Mouse (Mus musculus) adrenal gland, postnatal 14 days (tissue): Measurements from ENCODE around the gene Galnt2. TPM values are rescaled to one million over a fixed set of nuclear protein-coding genes. Genes with fewer than 3 reads are reported as not detected.

Source experiments
- DNase-seq: peaks from one replicate; pipeline ENCODE4 v3.0.0; 2021; ENCODE audit warnings: mixed read lengths
- total RNA-seq: library from RNA; stranded (reverse); gene quantifications from 2 replicates; pipeline ENCODE4 v1.2.3, GENCODE M21; 2021

Gene Galnt2
- total RNA-seq, 1 experiment from 2014 or later: 45.4 TPM

- DNase-seq: no peak
Observed at GRCm38 (mm10) chr8:124329690-124330089, 98.5 kb downstream of the Galnt2 start.

DNA sequence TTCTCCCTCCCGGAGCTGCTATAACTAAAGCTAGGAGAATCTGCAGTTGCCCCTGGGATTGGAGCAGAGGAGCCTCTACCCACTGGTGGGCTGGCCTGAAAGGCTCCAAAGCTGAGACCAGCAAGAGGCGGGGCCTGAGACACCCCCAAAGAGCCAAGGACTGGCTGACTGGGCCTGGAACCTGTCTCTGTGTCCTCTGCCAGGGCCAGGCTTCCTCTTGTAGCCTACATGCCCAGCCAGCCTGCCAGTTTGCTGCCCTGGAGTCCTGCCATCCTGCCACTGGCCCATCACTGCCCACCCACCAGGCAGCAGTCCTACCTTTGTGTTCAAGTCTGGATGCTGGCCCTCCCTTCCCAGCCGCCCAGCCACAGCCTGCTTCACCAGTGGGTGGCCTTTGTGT lies 99.2 kb downstream of the Galnt2 start:
- DNase-seq: peak; percentile 38

GRCm38 (mm10) chr8:124331094-124331493 lies 99.9 kb downstream of the Galnt2 start:
- peak; percentile 53 for DNase-seq

- DNase-seq: no peak
Observed at GRCm38 (mm10) chr8:124331706-124332105, 100.5 kb downstream of the Galnt2 start.

DNA sequence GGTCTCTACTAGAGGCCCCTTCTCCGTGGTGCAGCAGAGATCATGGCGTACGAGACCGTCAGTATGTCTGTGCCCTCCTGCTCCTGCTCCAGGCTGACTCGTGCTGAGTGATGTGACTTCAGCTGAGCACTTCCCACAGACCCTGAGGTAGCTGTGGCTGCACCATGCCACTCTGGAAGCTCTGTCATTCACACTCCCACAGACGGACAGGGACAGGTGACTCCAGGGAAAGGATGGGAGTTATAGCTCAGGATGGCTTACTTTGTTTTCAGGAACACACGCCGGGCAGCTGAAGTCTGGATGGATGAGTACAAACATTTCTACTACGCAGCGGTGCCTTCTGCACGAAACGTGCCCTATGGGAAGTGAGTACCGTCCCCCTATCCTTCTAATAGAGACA lies 105.1 kb downstream of the Galnt2 start:
- DNase-seq: no peak

- no peak for DNase-seq
Observed at GRCm38 (mm10) chr8:124339742-124340141, 108.6 kb downstream of the Galnt2 start.

GRCm38 (mm10) chr8:124340360-124341068 lies 109.3 kb downstream of the Galnt2 start:
- no peak for DNase-seq

- DNase-seq: no peak
Observed at GRCm38 (mm10) chr8:124343151-124343550, 112.0 kb downstream of the Galnt2 start.

DNA sequence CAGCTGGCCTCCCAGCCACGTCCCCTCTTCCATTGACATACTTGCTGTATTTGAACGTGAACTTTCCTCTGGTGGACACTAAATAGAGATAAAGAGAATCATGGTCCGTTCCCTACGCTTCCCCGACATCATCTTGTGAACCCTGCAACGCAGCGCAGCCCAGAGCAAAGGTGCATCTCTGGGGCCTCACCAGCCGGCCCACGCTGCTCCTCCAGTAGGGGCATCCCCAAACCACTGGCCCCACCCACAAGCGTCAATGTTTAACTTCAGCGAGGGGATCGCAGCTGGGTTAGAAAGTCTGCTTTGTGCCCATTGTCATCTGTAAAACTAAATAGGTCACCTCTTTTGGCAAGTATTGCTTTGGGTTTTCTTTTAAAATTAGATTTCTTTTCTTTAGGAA lies 112.8 kb downstream of the Galnt2 start:
- no peak for DNase-seq

GRCm38 (mm10) chr8:124345098-124345497 lies 113.9 kb downstream of the Galnt2 start:
- peak; percentile 19 for DNase-seq

DNA sequence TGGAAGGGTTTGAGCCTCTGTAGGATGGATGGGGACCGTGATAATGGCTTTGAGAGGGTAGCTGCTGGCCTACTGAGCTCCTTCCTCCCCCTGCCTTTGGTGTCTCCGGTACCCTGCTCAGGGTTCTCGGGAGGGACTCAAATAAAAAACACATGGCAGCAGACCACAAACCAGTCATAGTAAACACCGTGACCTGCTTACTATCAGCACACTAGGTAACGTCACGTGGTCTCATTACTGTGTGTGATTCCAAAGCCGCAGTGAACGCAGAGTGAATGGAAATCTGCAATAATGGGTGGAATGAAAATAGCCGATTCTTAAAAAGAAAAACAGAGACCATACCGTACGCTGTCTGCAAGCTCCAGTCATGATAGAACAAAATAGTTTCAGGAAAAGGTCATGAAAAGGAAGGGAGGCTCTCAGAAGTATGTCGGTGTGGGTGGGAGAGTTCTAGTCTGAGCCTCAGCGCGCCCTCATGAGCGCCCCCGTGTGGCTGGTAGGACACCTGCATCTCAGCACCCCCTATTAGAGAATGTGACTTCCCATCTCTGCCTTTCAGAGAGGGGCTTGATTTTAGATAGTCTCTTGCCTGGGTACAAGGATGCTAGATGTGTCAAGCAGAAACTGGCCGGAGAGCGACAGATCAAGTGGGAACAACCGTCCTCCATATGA lies 115.8 kb downstream of the Galnt2 start:
- DNase-seq: peak; percentile 81

- no peak for DNase-seq
Observed at GRCm38 (mm10) chr8:124348087-124348486, 116.9 kb downstream of the Galnt2 start.

DNA sequence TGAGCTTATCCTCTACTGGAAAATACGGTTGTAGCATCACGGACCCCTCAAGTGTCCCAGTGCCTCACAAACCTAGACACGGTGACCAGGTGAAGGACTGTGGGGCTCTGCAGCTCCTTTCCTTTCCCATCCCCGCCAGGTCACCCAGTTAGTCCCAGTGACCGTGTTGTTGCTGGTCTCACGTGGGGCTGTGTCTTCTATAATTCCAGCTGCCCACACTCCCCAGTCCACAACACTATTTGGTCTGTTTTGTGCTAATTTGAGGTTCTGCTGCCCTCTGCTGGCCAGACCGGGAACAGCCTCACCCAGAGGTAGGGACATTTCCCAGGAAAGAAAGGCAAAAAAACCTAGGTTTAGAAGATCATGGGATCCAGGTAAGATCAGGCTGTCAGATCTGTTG lies 118.5 kb downstream of the Galnt2 start:
- peak; percentile 91 for DNase-seq

DNA sequence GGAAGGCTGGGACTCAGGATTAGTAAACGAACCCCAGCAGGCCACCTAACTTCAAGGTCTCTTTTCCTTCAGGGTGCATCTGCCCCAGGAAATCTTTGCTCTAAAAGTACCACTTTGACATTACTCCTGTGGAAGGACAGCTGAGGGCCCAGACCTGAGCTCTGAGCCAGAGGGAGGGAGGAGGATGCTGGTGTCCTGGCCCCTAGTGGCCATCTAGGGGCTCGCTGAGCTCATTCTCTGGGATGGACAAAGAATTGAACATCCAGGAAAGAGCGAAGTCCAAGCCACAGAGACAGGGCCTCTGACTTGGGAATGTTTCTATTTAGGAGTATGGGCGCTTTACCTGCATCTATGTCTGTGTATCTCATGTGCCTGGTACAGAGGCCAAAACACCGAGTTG lies 120.4 kb downstream of the Galnt2 start:
- no peak for DNase-seq

GRCm38 (mm10) chr8:124360911-124361310 lies 129.7 kb downstream of the Galnt2 start:
- no peak for DNase-seq

GRCm38 (mm10) chr8:124361773-124362427 lies 130.7 kb downstream of the Galnt2 start:
- DNase-seq: no peak

DNA sequence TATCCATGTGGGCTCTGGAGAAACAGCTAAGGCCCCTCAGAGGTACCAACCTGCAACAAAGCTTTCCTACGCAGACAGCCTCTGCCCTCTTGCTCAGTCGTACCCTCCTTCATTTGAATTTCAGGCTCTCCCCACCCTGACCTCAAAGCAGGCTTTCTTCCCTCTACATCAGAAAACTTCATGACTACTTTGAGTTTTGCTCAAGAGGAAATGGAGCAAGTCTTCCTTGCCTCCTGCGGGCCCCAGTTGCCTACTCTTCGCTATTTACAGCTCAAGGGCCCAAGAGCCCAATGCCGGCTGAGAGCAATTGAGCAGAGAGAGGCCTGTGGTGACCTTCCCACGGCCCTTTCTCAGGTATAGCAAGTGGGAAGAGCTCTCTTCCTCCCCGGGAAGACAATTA lies 131.4 kb downstream of the Galnt2 start:
- no peak for DNase-seq

DNA sequence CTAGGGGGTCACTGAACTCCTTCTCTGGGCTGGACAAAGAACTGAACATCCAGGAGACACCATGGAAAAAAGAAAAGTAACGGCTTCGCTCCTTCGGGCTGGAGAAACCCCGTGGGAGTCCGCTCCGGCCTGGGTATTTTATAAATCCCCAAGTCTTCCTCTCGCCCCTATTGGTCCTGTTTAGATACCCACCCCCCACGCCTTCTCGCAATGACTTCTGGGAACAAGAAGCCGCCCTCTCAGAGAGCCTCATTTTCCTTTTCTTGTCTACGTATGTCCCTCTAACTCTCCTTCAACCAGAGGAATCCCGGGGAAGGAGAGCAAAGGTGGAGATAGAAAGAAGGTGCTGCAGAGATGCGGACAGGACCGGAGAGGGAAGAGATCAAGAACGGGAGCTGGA lies 132.1 kb downstream of the Galnt2 start:
- no peak for DNase-seq

- DNase-seq: peak; percentile 82
Observed at GRCm38 (mm10) chr8:124368213-124368612, 137.0 kb downstream of the Galnt2 start.

DNA sequence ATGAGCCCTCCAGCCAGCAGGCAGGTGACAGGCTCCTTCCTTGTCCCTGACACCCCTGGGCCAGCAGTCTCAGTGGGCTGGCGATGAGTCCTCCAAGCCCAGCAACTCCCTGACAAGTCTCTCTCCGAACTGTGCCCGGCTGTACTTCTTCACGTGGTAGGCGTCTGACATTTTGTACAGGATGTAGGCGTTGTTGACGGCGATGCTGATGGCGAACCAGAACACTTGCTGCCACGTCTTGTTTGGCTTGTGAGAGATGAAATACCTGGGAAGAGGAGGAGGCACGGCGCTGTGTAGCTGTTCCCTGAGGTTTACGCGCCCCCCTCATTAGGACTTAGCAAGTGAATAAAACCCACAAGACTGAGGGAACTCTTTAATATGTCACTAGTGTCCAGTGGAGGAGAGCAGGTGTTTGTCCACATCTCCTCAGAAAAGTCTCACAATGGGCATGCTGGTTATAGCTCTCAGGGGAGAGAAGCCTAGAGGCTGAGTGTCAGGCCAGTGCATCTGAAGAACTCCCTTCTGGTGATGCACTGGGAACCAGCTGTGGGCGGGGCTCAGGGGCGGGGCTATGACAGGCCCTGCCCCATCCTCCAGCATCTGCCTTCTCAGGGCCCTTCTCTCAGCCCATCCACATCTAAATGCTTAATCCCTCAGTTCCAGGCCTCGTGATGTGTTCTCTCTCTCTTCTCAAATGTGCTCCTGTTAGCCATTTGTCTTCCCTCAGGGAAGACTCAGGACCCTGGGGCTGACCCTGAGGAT lies 139.4 kb downstream of the Galnt2 start:
- peak; percentile 33 for DNase-seq

- no peak for DNase-seq
Observed at GRCm38 (mm10) chr8:124371410-124372123, 140.4 kb downstream of the Galnt2 start.

GRCm38 (mm10) chr8:124373753-124374152 lies 142.6 kb downstream of the Galnt2 start:
- DNase-seq: no peak
